Mouse (Mus musculus) G1E-ER4 (cell line): ENCODE data around the gene Olfml2a. TPM values are rescaled to one million over a fixed set of nuclear protein-coding genes. Genes with fewer than 3 reads are reported as not detected.

ENCODE experiments used
- GATA1 ChIP-seq: IDR thresholded peaks from one replicate; pipeline ENCODE4 v1.8.0; 2012; ENCODE audit warnings: low read length, inconsistent platforms
- polyA plus RNA-seq: library from polyadenylated mRNA; stranded (reverse); fragments of >175 nt; gene quantifications from 2 replicates; pipeline ENCODE4 v1.2.3, GENCODE M21; 2012

Olfml2a gene
- polyA plus RNA-seq, 1 experiment: not detected

- TF ChIP-seq GATA1: no peak
Measured at GRCm38 (mm10) chr2:38957671-38958223, 26.0 kb downstream of the Olfml2a start.

GRCm38 (mm10) chr2:38964198-38964597 lies 32.4 kb downstream of the Olfml2a start:
- no peak for TF ChIP-seq GATA1

- TF ChIP-seq GATA1: no peak
Measured at GRCm38 (mm10) chr2:38969650-38970049, 37.9 kb downstream of the Olfml2a start.

- TF ChIP-seq GATA1: no peak
Measured at GRCm38 (mm10) chr2:38970057-38970456, 38.3 kb downstream of the Olfml2a start.

- TF ChIP-seq GATA1: no peak
Measured at GRCm38 (mm10) chr2:38973223-38973622, 41.4 kb downstream of the Olfml2a start.

GRCm38 (mm10) chr2:38973701-38974100 lies 41.9 kb downstream of the Olfml2a start:
- no peak for TF ChIP-seq GATA1

GRCm38 (mm10) chr2:38974171-38974570 lies 42.4 kb downstream of the Olfml2a start:
- no peak for TF ChIP-seq GATA1

GRCm38 (mm10) chr2:38975181-38975580 lies 43.4 kb downstream of the Olfml2a start:
- TF ChIP-seq GATA1: no peak

- no peak for TF ChIP-seq GATA1
Measured at GRCm38 (mm10) chr2:38975941-38976805, 44.4 kb downstream of the Olfml2a start.

GRCm38 (mm10) chr2:38977837-38978236 lies 46.1 kb downstream of the Olfml2a start:
- no peak for TF ChIP-seq GATA1

GRCm38 (mm10) chr2:38983456-38983855 lies 51.7 kb downstream of the Olfml2a start:
- no peak for TF ChIP-seq GATA1

- no peak for TF ChIP-seq GATA1
Measured at GRCm38 (mm10) chr2:38986580-38986979, 54.8 kb downstream of the Olfml2a start.

GRCm38 (mm10) chr2:38987371-38987770 lies 55.6 kb downstream of the Olfml2a start:
- no peak for TF ChIP-seq GATA1

GRCm38 (mm10) chr2:38987803-38988510 lies 56.2 kb downstream of the Olfml2a start:
- no peak for TF ChIP-seq GATA1

GRCm38 (mm10) chr2:38988929-38989328 lies 57.2 kb downstream of the Olfml2a start:
- TF ChIP-seq GATA1: no peak

- TF ChIP-seq GATA1: no peak
Measured at GRCm38 (mm10) chr2:38992004-38992403, 60.2 kb downstream of the Olfml2a start.
